Mouse (Mus musculus) adipocyte (in vitro differentiated cells): ENCODE measurements around the gene Sh3bp4.
A peak's percentile ranks its signal among the peaks of the same experiment; 100 is the strongest.

Source experiments
- DNase-seq: peaks from one replicate; pipeline ENCODE4 v3.0.0-alpha.2; 2016; ENCODE audit warnings: low spot score

Gene Sh3bp4

GRCm38 (mm10) chr1:89093696-89094095 lies 23.5 kb downstream of the Sh3bp4 start:
- no peak for DNase-seq

DNA sequence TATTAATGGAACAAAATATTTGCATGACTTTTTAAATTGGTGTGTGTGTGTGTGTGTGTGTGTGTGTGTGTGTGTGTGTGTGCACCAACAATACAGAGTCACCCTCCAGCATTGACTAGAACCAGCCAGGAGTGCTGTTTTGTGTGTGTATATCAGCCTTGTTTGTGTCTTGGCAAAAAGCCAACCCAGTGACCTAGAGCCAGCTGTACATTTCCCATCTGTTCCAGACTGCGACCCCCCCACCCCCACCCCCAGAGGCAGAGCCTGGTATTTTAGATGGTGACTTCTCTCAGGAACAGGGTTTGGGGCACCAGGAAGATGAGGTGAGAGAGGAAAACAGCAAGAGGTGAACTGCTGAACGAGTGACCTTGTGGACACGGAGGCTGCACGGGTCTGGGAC lies 24.2 kb downstream of the Sh3bp4 start:
- DNase-seq: no peak

- no peak for DNase-seq
Measured at GRCm38 (mm10) chr1:89095642-89096424, 25.6 kb downstream of the Sh3bp4 start.

GRCm38 (mm10) chr1:89102231-89103003 lies 32.2 kb downstream of the Sh3bp4 start:
- DNase-seq: no peak

- DNase-seq: no peak
Measured at GRCm38 (mm10) chr1:89103004-89103263, 32.7 kb downstream of the Sh3bp4 start.

GRCm38 (mm10) chr1:89103505-89103904 lies 33.3 kb downstream of the Sh3bp4 start:
- no peak for DNase-seq

DNA sequence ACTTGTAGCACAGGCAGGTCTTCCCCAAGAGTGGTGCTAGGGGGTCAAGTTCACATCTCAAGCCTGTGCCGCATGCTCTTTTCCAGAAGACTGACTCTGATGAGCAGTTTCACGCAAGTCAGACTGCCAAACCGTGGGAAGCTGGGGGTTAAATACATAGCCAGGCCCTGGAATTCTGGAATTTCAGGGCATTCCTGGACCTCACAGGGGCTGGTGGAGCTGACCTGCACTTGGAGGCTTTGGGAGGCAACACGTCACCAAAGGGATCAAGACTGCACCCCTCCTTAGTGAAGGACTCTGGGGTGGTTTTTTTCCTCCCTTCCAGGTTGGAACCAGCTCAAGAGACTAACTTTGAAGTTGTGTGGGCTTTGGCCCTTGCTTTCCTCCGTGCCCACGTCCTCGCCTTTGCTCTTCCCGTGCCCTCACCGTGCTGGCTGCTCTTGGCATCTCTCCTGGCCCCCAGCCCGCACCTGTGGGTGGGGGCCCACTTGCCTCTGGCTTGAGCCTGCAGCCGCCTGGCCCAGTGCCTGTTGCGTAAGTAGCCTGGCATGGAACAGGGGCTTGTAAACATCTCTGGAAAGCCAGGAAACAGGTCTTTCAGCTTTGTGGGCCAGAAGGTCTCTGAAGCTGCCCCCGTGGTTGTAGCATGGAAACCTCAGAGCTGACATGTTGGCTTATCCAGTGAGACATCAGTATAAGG lies 34.0 kb downstream of the Sh3bp4 start:
- DNase-seq: peak; percentile 52

- DNase-seq: no peak
Measured at GRCm38 (mm10) chr1:89105891-89106830, 35.9 kb downstream of the Sh3bp4 start.

- no peak for DNase-seq
Measured at GRCm38 (mm10) chr1:89107466-89107865, 37.3 kb downstream of the Sh3bp4 start.

DNA sequence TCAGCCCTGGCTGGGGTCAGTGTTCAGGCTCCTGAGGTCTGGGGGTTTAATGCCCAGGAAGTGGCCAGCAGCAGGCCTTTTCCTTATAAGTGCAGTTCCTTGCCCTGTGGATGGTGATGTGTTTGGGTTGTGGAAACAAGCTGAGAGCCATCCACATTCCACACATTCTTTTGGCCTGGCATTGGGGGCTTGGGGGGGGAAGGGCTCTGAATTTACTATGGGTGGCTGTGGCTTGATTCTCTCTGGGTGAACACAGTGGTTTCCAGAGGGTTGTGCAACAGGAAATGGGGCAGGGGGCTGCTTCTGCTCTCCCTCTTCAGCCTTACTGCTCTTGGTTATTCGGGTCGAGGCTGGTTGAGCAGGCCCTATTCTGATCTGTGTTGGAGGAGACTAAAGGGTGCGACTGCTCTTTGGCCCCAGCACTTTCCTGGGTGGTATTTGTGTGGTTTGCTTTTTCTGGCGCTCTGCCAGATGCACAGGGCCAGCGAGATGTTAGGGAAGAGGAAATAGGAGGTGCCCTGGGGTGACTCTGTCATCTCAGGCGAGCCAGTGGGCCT lies 38.2 kb downstream of the Sh3bp4 start:
- peak; percentile 59 for DNase-seq

DNA sequence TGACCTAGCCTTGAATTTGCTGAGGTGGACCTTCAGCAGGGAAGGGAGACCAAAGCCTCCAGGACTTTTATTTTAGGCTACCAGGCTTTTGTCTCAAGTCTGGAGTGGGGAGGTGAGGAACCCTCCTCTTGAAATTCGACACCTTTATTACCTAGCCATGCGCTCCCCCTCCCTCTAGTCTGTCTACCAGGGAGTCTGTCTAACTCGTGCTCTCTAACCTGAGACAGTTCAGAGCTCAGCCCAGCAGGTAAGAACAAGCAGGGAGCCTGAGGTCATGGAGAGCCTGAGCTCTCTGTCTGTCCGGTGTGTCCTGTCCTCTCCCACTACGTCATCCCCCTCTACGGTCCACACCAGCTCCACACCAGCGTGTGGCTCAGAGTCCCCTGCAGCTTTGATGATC lies 39.6 kb downstream of the Sh3bp4 start:
- DNase-seq: no peak

GRCm38 (mm10) chr1:89110767-89111534 lies 40.7 kb downstream of the Sh3bp4 start:
- DNase-seq: no peak

DNA sequence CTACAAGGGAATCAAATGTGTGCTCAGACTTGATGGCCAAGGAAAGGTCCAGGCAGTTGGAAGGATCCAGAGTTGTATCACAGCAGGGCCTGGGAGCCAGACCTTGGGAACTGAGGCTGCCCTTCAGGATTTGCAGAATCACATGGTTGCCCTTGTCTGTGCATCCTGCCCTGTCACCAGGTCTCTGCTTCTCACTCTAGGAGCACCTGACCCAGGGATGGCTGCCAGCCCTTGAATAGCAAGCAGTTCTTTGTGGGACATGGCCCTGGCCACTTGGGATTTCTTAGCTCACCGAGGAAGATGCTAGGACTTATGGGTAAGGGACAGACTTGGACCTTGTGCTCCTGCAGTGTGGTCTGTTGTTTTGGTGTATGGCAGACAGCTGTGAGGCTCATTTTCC lies 42.3 kb downstream of the Sh3bp4 start:
- no peak for DNase-seq

DNA sequence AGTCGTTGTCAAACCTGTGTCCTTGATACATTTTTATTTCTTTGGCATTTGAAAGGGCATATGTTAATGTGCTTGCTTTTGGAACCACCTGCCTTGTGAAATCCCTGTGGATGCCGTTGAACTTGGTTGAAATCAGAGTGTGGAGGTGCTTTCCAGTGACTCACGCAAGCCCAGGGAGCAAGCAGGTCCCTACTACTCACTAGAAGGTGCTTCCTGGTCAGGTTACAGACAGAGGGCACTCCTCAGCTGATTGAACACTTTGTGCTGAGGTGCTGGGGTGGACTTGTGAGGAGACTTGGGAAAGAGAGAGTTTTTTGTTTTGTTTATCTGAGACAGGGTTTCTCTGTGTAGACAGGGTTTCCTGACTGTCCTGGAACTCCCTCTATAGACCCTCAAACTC lies 43.5 kb downstream of the Sh3bp4 start:
- no peak for DNase-seq

DNA sequence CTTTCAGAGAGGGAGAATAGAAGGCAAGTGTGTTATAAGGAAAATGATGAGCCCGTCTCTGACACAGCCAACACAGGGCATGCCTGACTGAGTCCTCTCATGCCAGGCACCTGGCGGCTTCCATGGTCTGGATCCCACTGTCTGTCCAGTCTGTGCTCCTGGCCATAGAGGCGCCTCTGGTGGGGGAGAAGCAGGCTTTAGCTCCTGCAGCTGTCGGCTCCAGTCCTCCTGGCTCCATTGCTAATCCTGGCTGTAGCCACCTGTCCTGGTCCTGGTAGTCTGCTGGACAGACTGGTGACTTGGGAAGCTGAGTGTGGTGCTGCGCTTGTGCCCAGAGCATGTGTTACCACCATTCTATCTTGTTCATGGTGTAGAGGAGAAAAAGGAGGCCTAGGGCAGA lies 46.8 kb downstream of the Sh3bp4 start:
- no peak for DNase-seq

DNA sequence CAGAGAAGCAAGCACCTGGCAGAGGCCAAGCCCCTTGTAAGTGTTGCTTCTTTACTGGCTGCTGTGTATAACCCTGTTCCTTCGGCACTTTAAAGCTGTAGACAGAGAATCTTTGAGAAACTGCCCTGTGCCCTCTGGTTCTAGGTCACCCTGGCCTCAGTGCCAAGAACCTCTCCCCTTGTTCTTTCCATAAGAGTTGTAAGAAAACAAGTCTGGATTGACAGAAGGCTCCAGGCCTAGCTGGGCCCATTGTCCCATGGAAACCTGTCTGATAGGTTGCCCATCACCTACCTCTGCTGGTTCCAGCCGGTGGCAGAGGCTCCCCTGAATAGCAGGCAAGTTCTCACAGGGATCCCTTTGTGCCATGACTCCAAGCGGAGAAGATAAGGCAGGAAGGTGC lies 47.9 kb downstream of the Sh3bp4 start:
- DNase-seq: peak; percentile 80

DNA sequence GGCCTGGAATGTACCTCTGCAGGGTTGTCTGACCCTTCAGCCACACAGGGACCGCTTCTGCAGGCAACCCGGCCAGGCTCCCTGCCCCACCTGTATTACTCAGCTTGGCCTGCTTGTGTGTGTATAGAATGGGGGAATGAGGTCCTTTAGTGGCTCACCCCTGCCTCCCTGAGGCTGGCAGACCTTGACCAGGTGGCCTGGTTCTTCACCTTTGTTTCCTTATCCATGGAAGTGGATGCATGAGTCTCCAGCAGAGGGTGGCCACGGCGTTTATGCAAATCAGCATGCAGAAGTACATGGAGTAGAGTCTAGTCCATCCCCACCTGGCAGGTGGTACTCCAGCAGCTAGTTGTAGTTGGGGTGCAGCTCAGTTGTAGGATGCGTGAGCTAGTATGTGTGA lies 48.6 kb downstream of the Sh3bp4 start:
- DNase-seq: no peak

DNA sequence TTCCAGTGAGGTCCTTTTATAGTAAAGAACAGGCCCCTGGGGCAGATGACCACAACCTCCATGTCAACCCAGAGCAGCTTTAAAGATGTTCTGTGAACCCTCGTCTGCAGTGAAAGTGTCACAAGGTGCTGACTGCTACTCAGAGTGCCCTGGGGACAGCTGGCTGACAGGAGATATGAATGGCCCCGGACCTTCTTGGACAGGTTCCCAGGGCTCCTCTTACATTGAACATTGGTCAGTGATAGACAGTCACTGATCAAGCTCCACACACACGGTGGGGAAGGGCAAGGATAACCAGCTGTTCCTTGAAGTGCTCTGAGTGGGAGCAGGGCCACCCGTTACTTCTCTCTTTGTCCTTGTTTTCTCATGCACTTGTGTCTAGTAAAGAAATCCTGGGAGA lies 50.1 kb downstream of the Sh3bp4 start:
- DNase-seq: peak; percentile 61

DNA sequence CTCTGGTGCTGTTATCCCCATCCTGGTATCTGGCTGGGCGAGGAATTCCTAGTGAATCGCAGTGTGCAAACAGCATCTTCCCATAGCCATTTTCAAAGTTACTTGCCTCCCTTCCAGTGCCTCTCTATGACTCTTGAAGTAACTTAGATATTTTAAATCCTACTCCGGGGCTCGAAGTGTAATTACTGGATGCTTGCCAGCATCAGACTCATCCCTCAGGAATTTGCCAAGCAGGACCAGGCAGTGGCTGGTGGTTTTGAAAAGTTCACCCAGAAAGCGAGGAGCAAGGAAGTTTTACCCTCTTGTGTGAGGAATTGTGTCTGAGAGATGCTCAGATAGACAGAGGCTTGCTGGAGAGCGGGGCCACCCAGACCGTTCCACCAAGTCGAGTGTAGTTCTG lies 51.3 kb downstream of the Sh3bp4 start:
- DNase-seq: peak; percentile 55

GRCm38 (mm10) chr1:89122376-89122775 lies 52.2 kb downstream of the Sh3bp4 start:
- no peak for DNase-seq

- DNase-seq: peak; percentile 31
Measured at GRCm38 (mm10) chr1:89124076-89124475, 53.9 kb downstream of the Sh3bp4 start.
